Mouse (Mus musculus): Measurements from ENCODE around the gene Ube2e3.
A peak's percentile ranks its signal among the peaks of the same experiment; 100 is the strongest.

Gene Ube2e3

DNA sequence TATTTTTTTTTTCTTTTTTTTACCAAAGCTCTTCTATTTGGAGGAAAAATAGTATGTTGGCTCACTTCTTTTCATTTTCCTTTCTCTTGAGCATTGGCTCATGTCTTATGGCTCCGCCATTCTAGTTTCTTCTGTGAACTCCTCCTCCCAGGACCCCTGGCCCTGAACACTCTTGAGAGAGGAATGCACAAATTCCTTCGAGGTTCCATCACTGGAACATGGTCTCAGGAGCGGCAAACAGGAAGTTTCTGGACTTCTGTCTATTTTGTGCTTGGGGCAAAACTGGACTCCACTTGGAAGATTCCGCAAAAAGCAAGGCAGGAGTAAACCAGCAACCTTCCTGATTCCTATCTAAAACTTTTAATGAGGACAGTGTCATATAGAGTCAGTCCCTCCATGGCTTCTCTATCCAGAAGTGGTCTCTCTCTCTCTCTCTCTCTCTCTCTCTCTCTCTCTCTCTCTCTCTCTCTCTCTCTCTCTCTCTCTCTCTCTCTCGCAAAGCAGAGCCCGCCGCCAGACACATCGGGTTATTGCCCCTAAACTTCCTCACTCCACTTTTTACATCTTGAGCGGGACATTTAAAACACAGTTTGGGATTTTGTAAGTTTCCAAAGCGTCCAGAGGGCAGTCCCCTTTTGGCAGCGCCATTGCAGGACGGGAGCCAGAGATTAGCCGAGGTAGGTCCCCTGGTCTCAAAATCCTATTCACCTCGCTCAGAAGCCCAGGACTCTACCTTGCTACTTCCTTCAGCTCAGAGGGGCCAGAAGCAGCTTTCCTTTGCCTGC is at the start of gene Ube2e3:
Gene Ube2e3, plus strand, starts transcription at position 399 of the 785 bp plus-strand sequence.
- peak; percentile 11 for DNase-seq (ENCODE audit: low spot score)

DNA sequence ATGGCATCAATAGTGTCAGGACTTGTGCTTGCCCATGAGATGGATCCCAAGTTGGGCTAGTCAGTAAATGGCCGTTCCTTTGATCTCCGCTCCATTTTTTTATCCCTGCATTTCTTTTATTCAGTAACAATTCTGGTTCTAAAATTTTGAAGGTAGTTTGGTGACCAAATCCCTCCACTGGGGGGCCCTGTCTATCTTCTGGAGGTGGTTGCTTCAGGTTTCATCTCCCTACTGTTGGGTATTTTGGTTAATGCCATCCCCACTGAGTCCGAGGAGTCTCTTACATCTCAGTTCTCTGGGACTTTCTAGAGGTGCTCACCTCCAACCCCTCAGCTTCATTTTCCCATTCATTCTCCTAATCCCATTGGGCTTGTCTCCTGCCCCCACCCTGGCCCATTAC is 38.0 kb upstream of the Ube2e3 start:
- DNase-seq (ENCODE audit: low spot score): no peak

DNA sequence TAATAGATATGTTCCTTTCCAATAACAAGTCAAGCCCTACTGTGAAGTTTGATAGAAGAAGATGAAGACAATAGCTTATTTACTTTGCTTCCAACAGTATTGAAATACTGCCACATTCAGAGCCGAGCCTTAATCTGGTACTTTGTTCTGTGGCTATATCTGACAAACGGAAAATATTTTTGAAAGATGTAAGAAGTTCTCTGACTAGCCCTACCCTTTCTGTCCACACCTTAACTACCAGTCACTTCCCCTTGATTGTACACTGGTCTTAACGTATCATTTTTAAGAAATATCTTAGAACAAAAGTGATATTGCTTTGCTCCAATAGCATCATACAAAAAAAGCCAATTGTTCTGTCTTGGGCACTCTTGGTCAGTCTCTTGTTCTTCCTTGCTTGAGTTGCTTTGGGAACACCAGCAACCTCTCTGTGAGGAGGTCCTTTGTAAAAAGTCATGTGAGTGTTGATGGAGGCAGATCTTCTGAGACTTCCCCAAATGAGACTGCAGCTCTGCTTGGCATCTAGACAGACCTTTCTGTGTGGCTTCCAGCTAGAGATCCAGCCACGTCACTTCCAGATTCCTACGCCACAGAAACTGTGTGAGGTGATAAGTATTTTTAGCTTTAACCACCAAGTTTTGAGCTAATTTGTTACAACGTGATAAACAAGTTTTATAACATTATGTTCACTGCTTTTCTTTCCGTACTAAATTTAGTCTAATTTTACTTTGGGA is 26.3 kb upstream of the Ube2e3 start:
- DNase-seq (ENCODE audit: low spot score): no peak

DNA sequence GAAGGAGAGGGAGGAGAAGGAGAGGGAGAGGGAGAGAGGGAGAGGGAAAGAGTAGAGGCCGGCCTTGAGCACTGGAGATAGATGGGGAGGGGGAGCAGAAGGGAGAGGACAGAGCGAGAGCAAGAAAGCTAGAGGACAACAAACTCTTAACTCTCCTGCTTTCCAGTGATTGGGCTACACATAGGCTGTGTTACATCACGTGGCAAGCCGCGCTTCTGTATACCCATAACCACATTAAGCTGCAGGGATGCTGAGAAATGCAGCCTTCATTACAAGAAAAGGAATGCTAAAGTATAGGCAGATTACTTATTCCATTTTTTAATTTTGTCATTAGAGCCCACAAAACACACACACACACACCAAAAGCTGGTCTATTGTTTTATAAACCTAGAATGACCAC is 23.6 kb upstream of the Ube2e3 start:
- DNase-seq (ENCODE audit: low spot score): no peak

DNA sequence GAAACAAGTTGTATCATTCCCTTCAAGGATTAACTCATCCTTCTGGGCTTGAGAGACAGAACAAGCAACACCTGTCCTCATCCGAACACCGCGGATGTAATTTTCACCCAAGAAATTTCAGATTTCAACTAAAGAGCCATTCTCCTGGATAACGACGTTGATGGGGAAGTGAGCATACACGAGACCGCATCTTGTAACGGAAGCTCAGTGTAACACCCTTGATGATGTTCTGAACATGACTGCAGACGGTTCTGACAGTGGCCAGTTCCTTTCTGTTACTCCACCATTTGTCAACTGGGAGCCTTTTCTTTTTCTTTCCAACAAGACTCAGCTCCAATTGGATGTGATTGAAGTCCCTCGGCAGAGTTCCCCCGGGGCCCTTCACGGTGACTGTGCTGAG is 22.6 kb upstream of the Ube2e3 start:
- DNase-seq (ENCODE audit: low spot score): no peak

DNA sequence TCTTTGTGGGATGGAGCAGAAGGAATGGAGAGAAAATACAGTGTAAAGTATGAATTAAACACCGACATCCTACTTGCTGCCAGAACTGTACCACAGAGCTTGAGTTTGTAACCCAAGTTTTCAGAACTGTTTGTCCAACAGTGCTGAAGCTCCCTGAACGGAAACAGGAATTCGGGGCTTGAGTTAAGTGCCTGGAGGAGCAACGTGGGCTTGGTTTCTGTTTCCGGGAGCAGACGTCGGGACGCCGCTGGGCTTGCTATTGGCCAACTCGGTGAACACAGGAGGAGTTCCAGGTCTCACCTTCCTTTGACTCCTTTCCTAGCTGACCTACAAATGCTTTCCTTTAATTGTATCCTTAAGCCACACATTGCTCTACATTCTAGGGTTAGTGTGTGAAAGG is 22.2 kb upstream of the Ube2e3 start:
- no peak for DNase-seq (ENCODE audit: low spot score)

DNA sequence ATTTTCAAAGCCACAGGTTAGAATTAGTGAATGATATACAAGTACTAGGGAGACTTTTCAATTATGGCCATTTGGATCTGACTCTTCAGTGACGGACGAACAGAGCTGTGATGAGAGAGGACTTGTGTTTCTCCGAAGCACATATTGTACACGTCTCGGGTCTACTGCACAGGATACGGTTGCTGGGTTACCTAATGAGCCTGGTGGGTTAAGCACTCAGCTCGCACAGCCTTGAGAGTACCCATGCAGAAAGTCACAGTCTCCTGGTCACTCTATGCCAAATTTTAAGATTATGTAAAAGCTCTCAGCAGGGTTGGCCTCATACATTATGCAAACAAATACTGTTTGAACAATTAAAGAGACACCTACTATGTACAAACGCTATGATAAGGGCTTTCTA is 13.6 kb upstream of the Ube2e3 start:
- no peak for DNase-seq (ENCODE audit: low spot score)

DNA sequence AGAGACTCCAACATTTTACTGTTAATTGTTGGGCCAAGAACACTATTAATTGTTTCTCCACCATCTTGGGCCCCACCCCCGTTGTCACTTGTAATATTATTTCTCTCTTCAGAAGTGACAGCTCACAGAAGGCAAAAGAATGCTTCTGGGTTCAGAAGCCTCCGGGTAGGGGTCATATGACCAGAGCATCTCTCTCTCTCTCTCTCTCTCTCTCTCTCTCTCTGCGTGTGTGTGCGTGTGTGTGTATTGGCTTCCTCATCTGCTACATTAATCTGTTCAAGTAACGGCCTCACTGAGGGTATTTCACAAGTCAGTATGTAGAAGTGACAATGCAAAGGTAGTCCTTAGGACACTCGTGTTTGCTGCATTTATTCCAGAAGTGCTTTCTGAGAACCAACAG is 9.3 kb upstream of the Ube2e3 start:
- DNase-seq (ENCODE audit: low spot score): peak; percentile 8

DNA sequence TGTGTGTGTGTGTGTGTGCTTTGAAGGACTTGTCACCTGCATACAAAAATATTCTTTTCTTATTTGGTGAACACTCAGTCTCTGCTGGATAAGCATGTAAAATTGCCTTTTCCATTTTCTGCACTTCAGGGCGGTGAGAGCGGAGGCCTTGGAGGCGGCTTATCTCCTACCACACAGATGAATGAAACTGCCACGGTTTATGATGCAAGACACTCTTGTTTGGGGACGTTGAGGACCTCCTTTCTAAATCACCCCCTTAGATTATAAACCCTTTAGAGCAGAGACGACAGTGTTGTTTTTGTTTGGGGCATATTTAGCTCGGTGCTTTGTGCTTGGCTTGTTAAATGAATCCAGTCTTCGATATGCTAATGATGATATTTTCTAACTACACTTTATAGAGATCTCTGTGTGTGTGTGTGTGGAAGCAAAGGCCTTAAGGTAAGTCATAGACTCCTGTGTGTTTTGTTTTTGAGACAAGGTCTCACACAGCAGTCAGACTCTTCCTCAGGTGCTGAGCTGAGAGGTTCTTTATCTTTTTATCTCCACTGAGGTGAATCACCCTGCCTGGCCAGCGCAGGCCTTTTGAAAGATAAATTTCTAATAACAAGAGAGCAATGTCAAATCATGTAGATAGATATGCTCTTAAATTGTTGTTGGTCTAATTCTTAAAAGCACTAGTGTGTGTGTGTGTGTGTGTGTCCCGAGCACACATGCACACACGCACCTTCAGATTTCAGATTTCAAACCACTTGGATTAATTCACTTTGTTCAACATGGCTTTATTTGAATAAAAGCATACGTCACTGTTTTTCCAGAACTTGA is 8.4 kb upstream of the Ube2e3 start:
- no peak for DNase-seq (ENCODE audit: low spot score)

DNA sequence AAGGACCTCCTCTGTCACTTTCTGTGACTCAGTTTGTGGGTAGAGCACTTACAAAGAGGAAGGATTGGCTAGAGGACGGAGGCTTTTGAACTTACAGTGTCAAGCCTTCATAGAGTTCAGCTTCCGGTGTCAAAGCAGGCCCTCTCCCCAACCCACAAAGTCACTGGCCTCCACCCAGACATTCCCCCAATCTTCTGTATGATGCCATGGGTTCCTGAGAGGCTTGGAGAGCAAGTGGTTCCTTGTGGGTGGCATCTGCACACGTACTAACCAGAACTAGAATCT is 7.9 kb upstream of the Ube2e3 start:
- no peak for DNase-seq (ENCODE audit: low spot score)

DNA sequence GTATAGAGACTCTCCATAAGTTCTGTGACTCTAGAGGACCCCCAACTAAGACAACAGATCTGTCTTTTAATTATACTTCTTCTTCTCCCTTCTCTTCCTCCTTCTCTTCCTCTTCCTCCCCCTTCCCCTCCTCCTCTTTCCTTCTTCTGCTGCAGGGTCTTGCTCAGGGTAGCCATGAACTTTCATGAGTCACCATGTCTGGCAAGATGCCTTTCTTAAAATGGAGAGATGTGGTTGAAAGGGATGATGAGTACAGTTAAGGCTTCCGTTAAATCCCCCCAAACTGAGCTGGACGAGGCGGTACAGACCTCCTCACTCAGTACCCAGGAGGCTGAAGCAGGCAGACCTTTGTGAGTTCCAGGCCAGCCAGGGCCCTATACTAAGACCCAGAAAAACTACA is 3.8 kb upstream of the Ube2e3 start:
- DNase-seq (ENCODE audit: low spot score): no peak

DNA sequence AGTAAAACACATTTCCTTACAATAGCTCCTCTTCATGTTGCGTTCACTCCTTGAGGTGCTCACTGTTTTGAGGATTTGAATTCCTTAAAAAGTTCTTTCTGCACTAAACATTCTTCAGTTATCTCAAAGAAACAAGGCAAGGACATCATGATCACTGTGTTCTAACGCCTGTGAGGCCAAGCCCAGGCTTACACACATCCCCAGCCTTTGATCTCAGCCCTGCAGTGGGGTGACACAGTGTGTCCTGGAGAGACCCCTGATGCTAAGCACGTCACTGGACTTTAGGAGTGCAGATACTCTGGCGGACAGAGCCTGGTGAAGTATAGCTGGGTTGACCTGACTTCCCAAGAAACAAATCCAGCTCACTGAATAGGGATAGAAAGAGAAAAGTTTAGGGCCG is 3.1 kb upstream of the Ube2e3 start:
- no peak for DNase-seq (ENCODE audit: low spot score)

DNA sequence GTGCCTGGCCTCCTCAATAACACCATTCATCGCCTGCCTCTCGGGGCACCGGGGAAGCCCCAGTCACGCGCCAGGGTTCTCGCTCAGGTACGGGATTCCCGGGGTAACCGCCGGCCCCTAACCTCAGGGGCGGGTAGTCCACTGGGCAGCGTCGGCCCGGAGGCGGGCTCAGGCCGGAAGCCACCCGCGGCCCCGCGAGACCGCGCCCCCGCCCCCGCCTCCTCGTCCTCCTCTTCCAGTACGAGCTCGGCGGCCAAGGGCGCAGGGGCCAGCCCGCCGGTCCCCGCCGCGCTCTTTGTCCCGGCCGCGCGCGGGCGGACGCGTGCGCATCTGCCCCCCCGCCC is 559 bp downstream of the Ube2e3 start:
- peak; percentile 88 for DNase-seq (ENCODE audit: low spot score)

DNA sequence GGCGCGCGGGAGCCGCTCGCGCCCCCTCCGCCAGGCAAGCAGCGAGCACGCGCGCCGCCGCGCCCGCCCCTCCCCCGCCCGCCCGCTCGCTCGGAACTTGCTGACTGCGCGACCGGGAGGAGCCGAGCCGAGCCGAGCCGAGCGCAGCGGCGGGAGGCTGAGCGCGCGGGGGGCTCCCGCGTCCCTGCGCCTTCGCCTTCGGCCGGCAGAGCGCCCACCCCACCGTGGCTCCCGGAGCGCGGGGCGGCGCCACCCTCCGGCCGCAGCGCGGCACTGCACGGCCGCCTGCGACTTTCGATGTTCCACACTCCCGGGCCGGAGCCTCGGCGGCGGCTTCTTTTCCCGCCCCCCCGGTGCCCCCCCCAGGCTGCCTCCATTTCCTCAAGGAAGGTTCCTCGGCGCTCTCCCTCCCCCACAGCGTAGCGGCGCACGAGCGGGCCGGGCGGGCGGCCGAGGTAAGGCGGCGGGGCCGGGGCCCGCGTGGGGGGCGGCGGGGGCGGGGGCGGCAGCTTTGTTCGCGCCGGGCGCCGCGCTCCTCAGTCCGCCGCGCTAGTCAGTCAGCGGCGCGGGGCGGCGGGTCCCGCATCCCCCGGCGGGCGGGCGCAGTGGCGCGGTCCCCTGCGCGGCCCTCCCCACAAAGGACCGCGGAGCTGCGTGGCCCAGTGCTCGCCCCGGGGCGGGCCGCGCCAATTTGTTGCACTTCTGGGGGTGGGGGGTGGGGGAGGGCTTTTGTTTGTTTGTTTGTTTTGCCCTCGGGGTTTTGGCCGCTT is 1.2 kb downstream of the Ube2e3 start:
- DNase-seq (ENCODE audit: low spot score): peak; percentile 91

DNA sequence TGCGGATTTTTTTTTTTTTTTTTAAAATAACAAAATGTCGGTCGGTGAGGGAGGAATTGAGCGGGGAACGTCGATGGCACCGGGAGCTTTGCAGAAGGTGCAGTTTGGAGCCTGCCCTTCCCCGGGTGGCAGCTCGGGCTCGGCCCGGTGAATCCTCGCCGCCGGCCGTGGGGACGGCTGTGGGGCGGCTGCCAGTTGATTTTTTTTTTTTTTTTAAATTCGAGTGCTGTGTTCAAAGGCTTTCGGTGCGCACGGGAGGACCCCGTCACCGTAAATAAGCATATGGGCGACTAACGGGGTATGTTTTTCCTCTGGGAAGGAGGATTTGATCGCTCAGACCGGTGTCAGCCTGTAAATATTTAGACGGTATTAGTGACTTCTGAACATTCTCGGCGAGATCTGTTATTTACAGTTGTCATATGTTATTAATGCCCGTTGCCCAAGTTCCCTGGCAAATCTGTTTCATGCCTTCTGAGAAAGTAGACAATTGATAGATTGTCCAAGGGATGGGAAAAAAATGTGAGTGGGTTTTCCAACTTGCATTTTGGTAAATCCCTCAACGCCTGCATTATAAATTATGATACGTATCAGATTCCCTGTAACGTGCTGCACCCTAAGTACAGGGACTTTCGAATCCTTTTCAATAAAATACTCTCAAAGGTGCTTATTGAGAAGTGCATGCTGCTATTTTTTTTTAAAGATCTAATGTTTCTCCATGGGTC is 2.0 kb downstream of the Ube2e3 start:
- peak; percentile 41 for DNase-seq (ENCODE audit: low spot score)

DNA sequence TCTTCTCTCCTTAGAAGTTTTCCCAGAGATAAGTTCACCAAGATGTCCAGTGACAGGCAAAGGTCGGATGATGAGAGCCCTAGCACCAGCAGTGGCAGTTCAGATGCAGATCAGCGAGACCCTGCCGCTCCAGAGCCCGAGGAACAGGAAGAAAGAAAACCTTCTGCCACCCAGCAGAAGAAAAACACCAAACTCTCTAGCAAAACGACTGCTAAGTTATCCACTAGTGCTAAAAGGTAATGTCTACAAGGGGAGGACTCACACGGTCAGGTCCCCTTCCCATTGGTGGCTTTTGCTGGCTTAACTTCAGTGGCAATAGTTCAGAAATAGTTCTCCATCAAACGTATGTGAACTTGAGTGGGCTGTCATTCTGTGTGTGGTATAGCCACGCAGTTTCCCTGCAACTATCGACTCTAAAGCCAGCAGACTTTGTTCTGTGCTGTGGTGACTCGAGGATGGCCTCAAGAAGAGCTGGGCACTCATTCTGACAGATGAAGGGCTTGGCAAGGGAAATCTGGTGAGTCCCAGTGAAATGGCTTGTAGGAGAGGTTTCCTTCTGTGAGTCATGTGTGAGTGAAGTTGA is 2.6 kb downstream of the Ube2e3 start:
- peak; percentile 35 for DNase-seq (ENCODE audit: low spot score)

DNA sequence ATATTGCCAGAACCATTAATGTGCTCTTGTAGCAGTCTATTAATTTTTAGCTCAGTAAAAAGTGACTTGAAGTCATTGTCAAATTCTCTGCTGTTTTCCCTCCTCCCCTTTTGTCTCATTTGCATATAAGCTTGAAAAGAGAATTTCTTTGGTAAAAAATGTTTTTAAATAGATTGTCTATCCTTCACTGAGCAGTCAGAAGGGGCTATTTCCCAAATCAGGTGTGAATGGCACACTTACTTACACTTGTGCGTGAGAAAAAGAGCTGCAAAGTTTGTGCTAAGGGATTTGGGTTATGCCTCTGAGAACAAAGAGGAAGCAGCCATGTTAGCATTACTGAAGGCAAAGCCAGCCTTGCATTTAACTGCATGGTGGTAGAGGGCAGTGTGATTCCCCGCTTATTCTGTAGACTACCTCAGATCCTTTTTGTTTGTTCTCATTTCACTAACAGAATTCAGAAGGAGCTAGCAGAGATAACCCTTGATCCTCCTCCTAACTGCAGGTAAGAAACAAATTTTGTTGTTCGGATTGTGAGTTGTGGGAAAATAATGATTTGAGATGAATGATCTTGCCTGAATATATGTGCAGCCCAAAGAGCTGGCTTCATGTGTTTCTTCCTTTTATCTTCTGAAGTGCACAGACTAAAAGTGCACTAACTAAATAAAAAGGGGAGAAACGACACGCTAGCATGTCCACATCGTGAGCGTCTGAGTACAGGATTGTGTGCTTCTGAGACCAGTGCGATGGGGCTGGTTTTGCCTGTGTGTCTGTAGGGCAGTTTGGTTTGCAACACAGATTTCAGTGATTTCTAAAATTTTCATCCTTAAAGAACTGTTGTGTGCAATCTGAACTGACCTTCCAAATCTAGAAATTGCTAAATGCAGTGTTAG is 4.3 kb downstream of the Ube2e3 start:
- DNase-seq (ENCODE audit: low spot score): peak; percentile 73

DNA sequence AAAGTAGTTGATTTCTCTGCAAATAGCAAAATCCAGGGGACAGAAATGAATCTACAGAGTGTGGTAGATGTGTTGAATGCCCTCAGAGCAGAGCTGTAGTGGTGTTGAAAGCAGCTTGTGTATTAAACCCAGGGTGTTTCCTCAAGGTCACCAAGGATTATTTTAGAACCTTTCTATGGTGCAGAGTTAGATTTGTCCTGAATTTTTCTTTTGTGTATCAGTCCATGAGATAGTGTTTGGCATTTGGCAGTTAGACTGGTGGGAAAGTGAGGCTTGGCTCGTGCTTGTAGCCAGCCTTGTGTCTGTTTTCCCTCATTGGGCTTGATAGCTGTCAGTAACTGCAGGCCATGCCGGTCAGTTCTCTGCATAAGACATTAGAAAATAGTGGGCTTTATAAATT is 6.0 kb downstream of the Ube2e3 start:
- DNase-seq (ENCODE audit: low spot score): no peak

DNA sequence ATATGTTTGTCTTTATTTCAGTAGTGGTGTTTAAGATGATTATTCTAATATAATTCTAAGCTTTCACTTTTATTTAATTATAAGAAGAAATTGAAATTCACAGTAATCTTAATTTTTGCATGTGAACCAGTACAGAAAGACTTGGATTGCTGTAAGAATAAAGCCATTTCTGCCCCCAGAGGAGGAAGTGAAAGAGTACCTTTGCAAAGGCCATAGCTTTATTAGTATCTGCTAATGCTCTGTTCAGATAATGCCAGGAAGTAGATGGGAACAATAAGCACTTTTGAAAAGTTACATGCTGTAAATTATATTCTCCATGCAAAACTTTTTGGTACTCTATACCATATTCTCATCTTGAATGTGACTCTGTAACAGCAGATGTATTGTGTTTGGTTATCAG is 8.1 kb downstream of the Ube2e3 start:
- DNase-seq (ENCODE audit: low spot score): no peak

DNA sequence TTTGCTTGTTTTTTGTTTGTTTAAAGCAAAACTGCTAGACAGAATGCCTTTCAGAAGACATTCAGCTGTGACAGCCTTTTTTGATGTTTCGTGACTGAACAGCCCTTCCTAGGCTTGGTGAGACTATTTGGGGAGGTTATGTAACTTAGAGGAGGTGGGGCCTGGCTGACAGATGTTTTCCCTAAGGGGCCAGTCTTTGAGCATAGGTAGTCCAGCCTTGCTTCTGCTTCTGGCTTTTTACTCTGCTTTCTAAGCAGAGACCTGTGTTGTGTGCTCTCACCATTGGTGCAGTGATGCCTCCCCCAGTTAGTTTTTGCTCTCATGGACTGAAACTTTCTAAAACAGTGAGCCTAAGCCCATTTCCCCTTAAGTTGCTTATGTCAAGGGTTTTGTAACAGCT is 14.1 kb downstream of the Ube2e3 start:
- DNase-seq (ENCODE audit: low spot score): no peak
